In the genomic region with DNA sequence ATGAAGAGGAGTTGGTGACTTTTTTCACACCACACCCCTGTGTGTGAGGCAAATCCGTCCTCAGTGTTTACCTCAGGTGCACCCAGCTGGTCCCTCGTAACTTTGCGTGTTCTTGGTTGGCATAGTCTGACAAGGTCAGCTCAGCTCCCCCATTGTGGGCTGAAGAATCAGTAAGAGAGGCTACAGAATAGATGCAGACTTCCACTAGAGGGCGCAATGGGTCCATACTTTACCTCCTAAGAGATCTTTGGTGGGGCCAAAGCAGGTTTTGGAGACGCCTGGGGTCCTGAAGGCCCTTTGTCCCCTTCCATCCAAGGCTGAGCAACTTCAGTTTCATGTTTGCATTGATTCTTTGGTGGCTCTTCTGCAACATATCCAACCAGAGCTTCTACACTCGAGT, we compare ENCODE assay signal across 9 mouse cellular contexts. TPM values are rescaled to one million over a fixed set of nuclear protein-coding genes. Genes with fewer than 3 reads are reported as not detected.
DNase-seq lines count a peak whose midpoint lies in the region; ATAC-seq lines count a peak whose summit lies in the region.
"Had no signal": no experiment of that assay in that cellular context is flagged by ENCODE, and none has a peak within 500 bp of the region (broad histone marks: within the 10 kb centered on the region; RNA-seq: fewer than 3 reads in every experiment).

No protein-coding gene starts in this region.

- DNase-seq in frontal cortex, adult 2 months (ENCODE audit: extremely low spot score in 1 of 2, low spot score in 1 of 2): peak; percentile 13 to 88
- peak; percentile 80 for DNase-seq in A20 (ENCODE audit: low read depth, low spot score)
- peak; percentile 71 for DNase-seq in adrenal gland, postnatal 14 days
- DNase-seq in embryo, embryonic 9.5 days (ENCODE audit: extremely low spot score): peak; percentile 66
- peak; percentile 72 to 73 for DNase-seq in kidney, postnatal 4 days
- peak; percentile 21 for DNase-seq in lung, postnatal 25 days (ENCODE audit: low spot score)
- DNase-seq in splenic B cell, adult 2 months (ENCODE audit: low read depth, low spot score): peak; percentile 85

- no peak; the same call in 1 of the 2 replicates for ATAC-seq in frontal cortex, adult (ENCODE audit: low TSS enrichment)

- no peaks in the 10 kb centered on the region for H3K36me3 ChIP-seq in splenic B cell, adult 2 months (ENCODE audit: control insufficient read depth, insufficient read depth, low read length, poor library complexity, severe bottlenecking)
- H3K36me3 ChIP-seq: limb, embryonic 13.5 days had no signal

- H3K27me3 ChIP-seq in splenic B cell, adult 2 months (ENCODE audit: control insufficient read depth, insufficient read depth, low read length, poor library complexity, severe bottlenecking): no peaks in the 10 kb centered on the region

RNA-seq across cellular contexts. Expression of a gene that starts 39.2 kb away (rescaled TPM):
- polyA plus RNA-seq in frontal cortex, adult 2 months (2012; rRNA removed): 0.08 and 0.23 TPM in 2 replicates
- 0.04 TPM in 1 of 2 replicates, not detected in the other for total RNA-seq in adrenal gland, postnatal 14 days (2021)

RNA-seq across cellular contexts. Expression of a gene that starts 41.6 kb away (rescaled TPM):
- polyA plus RNA-seq in frontal cortex, adult 2 months (2012; rRNA removed): 0.12 and 0.23 TPM in 2 replicates
- 2.7 and 4.7 TPM in 2 replicates for total RNA-seq in adrenal gland, postnatal 14 days (2021)

Comparison
In these comparisons a context has a peak if more than half of its experiments do, and no peak if none do; other contexts are left out.
1. DNase-seq: peak in every context shown above with its lines; median percentile 85 in splenic B cell, adult 2 months; 80 in A20; 72 in kidney, postnatal 4 days; 71 in adrenal gland, postnatal 14 days; 66 in embryo, embryonic 9.5 days; 50 in frontal cortex, adult 2 months; 21 in lung, postnatal 25 days.